Mouse (Mus musculus) G1E (cell line): ENCODE results near the gene Swsap1. TPM values are rescaled to one million over a fixed set of nuclear protein-coding genes. Genes with fewer than 3 reads are reported as not detected.

Experiments
- ATAC-seq: 2 replicates; pipeline ENCODE4 v1.8.0; 2016; ENCODE audit warnings: mild to moderate bottlenecking; ENCODE audit not compliant: insufficient number of reproducible peaks, poor library complexity, low FRiP score, severe bottlenecking; ENCODE audit errors: extremely low read depth
- DNase-seq: peaks from one replicate; pipeline ENCODE4 v3.0.0; 2012; ENCODE audit warnings: low spot score
- H3K27me3 ChIP-seq: 2 replicates; pipeline ENCODE4 v1.6.1; 2012; ENCODE audit warnings: mild to moderate bottlenecking, low read length, inconsistent platforms; ENCODE audit not compliant: insufficient read depth
- H3K36me3 ChIP-seq: replicated peaks from 2 replicates; pipeline ENCODE3; 2012; ENCODE audit warnings: mild to moderate bottlenecking, inconsistent platforms
- H3K4me1 ChIP-seq: 2 replicates; pipeline ENCODE4 v1.6.1; 2012; ENCODE audit warnings: low read depth, low read length, inconsistent platforms, mixed read lengths; ENCODE audit not compliant: insufficient read depth
- H3K4me3 ChIP-seq: 2 replicates; pipeline ENCODE4 v1.5.1; 2012; ENCODE audit warnings: low read depth, mild to moderate bottlenecking, inconsistent platforms, low read length, moderate library complexity, mixed read lengths
- H3K9me3 ChIP-seq: replicated peaks from 2 replicates; pipeline ENCODE4 v1.6.1; 2012; ENCODE audit warnings: inconsistent platforms
- CTCF ChIP-seq: IDR thresholded peaks from 2 replicates; pipeline ENCODE4 v1.5.1; 2012; ENCODE audit warnings: low read depth, low read length, inconsistent platforms, mixed read lengths
- GATA1 ChIP-seq: IDR thresholded peaks from 2 replicates; pipeline ENCODE4 v1.6.1; 2012; ENCODE audit warnings: borderline replicate concordance, low read length, inconsistent platforms, mixed read lengths
- GATA2 ChIP-seq: IDR thresholded peaks from 2 replicates; pipeline ENCODE4 v1.6.1; 2012; ENCODE audit warnings: low read depth, low read length, inconsistent platforms, borderline replicate concordance
- POLR2AphosphoS5 ChIP-seq: IDR thresholded peaks from 2 replicates; pipeline ENCODE4 v1.6.1; 2012; ENCODE audit warnings: low read depth, low read length, inconsistent platforms; ENCODE audit not compliant: insufficient replicate concordance
- TAL1 ChIP-seq: conservative IDR thresholded peaks from 2 replicates; pipeline ENCODE4 v1.6.1; 2012; ENCODE audit warnings: low read depth, low read length, inconsistent platforms, mixed read lengths
- polyA plus RNA-seq: library from polyadenylated mRNA; stranded (reverse); fragments of >175 nt; gene quantifications from 2 replicates; pipeline ENCODE4 v1.2.3, GENCODE M21; 2012
- total RNA-seq, 2 experiments: library from RNA; stranded (forward) in 1 of 2; stranded (reverse) in 1 of 2; fragments of 200-1000 nt in 1 of 2; fragments of >200 nt in 1 of 2; fragmentation: Nextera tagmentation in 1 of 2; gene quantifications; 2 replicates each; pipeline ENCODE4 v1.2.3; 2014 to 2017

The Swsap1 gene
- total RNA-seq (2014; fragmentation: Nextera tagmentation): 11.8 and 12.4 TPM in 2 replicates
- 10.9 and 12.8 TPM in 2 replicates for total RNA-seq (2017)
- polyA plus RNA-seq: 12.6 and 14.5 TPM in 2 replicates

DNA sequence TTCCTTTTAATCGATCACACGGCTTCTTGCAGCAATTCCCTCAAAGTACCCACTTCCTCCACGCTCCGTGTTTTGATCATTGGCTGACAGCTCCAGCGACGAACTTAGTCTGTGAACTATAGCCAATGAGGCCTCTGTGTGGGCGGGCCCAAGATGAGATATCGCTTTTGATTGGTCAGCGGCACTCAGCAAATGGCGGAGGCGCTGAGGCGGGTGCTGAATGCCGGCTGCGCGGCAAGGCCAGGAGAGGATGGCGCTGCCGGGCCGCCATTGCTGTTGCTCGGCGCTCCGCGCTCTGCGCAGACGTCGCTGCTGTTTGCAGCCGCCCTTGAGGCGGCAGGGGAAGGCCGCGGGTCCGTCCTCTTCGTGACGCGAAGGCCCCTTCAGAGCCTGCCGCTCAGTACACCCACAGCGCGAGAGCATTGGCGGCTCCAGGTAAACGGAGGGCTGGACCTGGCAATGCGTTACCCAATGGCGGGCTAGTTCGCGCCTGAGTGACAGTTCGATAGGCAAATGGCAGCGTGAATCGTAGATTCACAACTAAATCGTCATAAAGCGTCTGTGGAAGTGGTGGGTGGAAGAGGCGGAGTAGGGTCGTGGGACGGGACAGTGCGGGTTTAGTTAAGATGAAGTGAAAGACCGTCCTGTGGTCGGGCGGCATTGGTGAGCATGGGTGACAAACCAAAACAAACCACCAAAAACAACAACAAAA, at the start of gene Swsap1:
Gene Swsap1 (plus strand): TSS at position 186 of the 712 bp plus-strand sequence.
- H3K27me3 ChIP-seq: no peaks in the 10 kb centered on the region
- ATAC-seq (peak; percentile 82), DNase-seq (peak; percentile 95)
- peak within 1 kb of the TSS; percentile 75 for H3K4me3 ChIP-seq
- H3K36me3 ChIP-seq: peaks cover 40% of the 10 kb centered on the region
- peaks cover 52% of the 10 kb centered on the region for H3K4me1 ChIP-seq
- TF ChIP-seq TAL1 (no peak), GATA2 (no peak), POLR2AphosphoS5 (no peak), CTCF (no peak), GATA1 (no peak)
- H3K9me3 ChIP-seq: no peaks in the 10 kb centered on the region

DNA sequence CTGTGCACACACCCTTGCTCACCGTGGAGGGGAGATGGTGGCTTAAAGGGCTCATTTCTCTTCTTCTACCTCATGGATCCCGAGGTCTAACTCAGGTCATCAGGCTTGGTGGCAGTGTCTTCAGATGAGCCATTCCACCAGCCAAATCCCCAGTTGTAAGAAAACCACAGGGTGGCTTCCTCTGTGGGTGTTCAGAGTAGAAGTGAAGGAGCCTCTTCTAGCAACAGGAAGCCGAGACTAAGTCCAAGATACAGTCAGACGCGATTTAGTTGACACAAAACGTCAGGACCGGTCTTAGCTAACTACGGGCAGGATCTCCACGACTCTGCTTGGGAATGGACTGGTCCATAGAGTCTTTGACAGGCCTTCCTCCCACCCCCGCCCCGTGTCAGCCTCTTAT, 47.3 kb upstream of the Swsap1 start:
- Histone ChIP-seq H3K27me3 (peaks cover 24% of the 10 kb centered on the region), H3K4me3 (no peak overlapping the region), H3K4me1 (no peaks in the 10 kb centered on the region; the same call in 1 of the 2 replicates), H3K9me3 (no peaks in the 10 kb centered on the region), H3K36me3 (peaks cover 12% of the 10 kb centered on the region)
- TF ChIP-seq TAL1 (no peak), CTCF (no peak), GATA1 (no peak), GATA2 (no peak), POLR2AphosphoS5 (no peak)
- ATAC-seq: no peak
- DNase-seq: no peak

DNA sequence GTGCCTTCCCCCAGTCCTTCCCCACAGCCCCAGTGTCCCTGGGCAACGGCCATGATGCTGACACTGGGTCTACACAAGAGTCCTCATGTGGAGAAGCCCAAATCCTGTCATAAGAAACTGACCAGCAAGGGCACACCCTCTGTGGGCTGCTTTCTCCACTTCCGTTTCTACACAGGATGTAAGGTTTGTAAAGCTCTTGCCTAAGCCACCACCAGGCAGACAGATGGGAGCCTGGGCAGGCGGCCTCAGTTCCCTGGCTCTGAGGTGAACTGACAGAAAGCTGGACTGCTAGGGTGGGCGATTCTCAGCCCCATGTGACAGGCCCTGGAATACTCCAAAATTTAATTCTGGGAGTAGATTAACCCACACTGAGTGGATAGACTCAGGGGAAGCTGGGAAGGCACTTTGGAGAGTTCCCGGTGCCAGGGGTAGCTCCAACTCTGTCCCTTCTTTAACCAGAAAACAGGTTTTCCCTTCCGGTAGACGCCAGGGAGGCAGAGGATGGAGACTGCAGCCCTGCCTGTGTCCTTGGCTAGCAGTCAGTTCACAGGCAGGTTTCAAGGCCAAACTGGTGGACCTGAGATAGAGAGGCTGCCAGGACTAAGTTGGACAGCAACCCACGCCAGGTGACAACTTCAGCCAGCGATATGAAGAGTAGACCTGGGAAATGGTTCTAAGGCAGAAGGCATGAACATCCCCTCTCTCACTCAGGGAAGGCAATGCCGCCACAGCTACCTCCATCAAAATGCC, 45.9 kb upstream of the Swsap1 start:
- TF ChIP-seq GATA1: no peak
- no peak for TF ChIP-seq TAL1
- no peak for TF ChIP-seq CTCF
- TF ChIP-seq GATA2: no peak
- no peak for TF ChIP-seq POLR2AphosphoS5
- no peak for ATAC-seq
- Histone ChIP-seq H3K9me3 (no peaks in the 10 kb centered on the region), H3K4me3 (no peak overlapping the region), H3K27me3 (peaks cover 24% of the 10 kb centered on the region), H3K4me1 (no peaks in the 10 kb centered on the region; the same call in 1 of the 2 replicates), H3K36me3 (peaks cover 18% of the 10 kb centered on the region)
- DNase-seq: no peak

DNA sequence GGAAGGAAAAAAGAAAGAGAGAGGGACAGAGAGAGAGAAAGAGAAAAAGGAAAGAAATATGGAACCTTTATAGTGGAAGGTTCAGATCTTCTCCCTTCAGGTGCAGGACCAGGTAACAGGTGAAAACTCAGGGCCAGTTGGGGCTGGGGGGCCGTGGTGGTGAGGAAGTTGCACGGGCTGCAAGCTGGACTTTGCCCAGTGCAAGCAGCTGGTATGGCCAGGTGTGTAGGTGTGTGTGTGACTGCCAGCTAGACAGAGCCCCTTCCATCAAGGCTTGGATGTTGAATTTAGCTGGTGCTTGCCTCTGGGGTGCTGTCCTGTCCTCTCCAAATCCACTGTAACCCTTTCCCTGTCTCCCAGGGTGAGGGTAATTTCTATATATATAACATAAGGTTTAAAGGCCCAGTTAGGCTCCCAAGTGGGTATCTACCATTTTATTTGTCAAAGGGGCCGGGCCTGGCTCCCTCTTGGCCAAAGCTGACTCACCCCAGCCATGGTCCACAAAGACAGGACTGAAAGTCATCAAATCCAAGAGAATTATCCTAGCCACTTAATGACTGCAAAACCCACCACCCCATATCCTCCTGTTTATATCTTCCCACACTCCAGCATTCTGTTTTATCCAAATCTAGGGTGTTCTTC, 38.6 kb upstream of the Swsap1 start:
- H3K36me3 ChIP-seq: peaks cover 34% of the 10 kb centered on the region
- H3K4me1 ChIP-seq: peaks cover 20% of the 10 kb centered on the region
- no peak for TF ChIP-seq CTCF
- H3K9me3 ChIP-seq: no peaks in the 10 kb centered on the region
- peak overlapping the region; percentile 82; the same call in 1 of the 2 replicates for H3K4me3 ChIP-seq
- peaks cover 3% of the 10 kb centered on the region; the same call in 1 of the 2 replicates for H3K27me3 ChIP-seq
- DNase-seq (no peak), ATAC-seq (no peak)

DNA sequence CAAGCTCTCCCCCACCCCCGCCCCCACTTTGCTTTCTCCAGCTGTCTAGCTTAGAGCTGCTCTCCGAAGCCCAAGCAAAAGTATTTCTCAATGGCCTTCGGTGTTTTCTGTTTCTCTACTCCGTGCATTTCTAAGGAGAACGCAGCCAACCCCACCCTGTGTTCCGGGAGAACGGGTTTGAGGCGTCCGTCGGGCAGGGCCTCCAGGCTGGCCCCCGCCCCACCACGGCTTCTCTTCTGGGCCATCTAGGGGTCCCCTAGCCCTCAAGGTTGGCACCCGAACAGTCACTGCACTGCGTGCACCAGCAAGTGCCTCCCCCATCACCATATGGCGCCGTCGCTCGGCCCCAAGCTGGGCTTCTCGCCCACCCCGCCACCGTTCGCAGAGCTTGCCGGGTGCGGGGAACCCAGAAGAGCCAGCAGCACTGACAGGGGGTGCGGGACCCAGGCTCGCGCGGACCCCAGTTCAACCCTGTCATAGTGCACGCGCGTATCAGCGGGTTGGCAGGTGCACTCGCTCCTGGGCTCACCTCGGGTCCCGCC, 38.0 kb upstream of the Swsap1 start:
- Histone ChIP-seq H3K4me1 (peaks cover 20% of the 10 kb centered on the region), H3K36me3 (peaks cover 34% of the 10 kb centered on the region), H3K9me3 (no peaks in the 10 kb centered on the region), H3K4me3 (peak overlapping the region; percentile 82), H3K27me3 (peaks cover 3% of the 10 kb centered on the region; the same call in 1 of the 2 replicates)
- DNase-seq (no peak), ATAC-seq (no peak)
- TF ChIP-seq GATA2 (no peak), GATA1 (no peak), TAL1 (no peak), CTCF (no peak), POLR2AphosphoS5 (no peak)

DNA sequence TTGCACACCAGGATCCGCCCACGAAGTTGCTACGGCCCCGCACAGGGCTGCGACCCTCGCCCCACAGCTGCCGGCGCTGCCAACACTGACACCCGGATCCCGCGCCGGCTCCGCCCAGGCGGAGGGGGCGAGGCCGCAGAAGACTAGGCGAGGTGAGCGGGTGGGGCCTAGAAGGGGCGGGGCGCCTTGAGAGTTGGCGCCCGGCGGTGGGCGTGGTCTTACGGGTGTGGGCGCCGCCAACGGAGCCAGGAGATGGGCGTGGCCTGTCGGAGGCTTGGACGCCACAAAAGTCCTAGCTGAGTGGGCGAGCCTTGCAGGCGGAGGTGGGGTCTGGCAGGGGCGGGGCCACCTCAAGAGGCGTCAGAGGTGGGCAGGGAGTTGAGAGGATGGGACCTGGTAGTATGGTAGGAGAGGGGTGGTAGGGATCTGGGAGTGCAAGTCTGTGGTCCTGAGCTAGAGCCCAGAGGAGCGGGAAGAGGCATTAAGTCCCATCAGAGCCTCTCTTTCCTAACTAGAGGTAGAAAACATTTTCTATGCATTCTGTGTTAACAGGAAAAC, 37.4 kb upstream of the Swsap1 start, which contains the start of gene Rab3d:
Gene Rab3d (minus strand): TSS at position 158 of the 558 bp plus-strand sequence.
- Histone ChIP-seq H3K4me1 (peaks cover 25% of the 10 kb centered on the region), H3K9me3 (no peaks in the 10 kb centered on the region), H3K27me3 (peaks cover 3% of the 10 kb centered on the region; the same call in 1 of the 2 replicates), H3K36me3 (peaks cover 40% of the 10 kb centered on the region), H3K4me3 (peak within 1 kb of the TSS; percentile 82)
- DNase-seq (peak; percentile 91), ATAC-seq (peak; percentile 96)
- TF ChIP-seq TAL1 (no peak), GATA2 (no peak), GATA1 (no peak), CTCF (no peak), POLR2AphosphoS5 (no peak)
